Mouse (Mus musculus) kidney, adult 8-10 months (tissue): ENCODE measurements around the gene Nrcam.
"Not testable (repeated sequence)": the region's sequence is repeated elsewhere in the genome, so short reads cannot be mapped to it uniquely, and the experiment has no call there.

Experiments
- DNase-seq, 2 experiments: peaks; one replicate each; pipeline ENCODE4 v3.0.0; 2022

Nrcam gene

GRCm38 (mm10) chr12:44328381-44329315 lies at the start of gene Nrcam:
Gene Nrcam (plus strand): TSS chr12:44328885.
- DNase-seq = peak in 1 of 2 experiments; percentile 7

- not testable (repeated sequence) for DNase-seq
Observed at GRCm38 (mm10) chr12:44280147-44280546, 48.5 kb upstream of the Nrcam start.

- DNase-seq = no peak
Observed at GRCm38 (mm10) chr12:44281534-44281933, 47.2 kb upstream of the Nrcam start.

- DNase-seq = no peak
Observed at GRCm38 (mm10) chr12:44283378-44283777, 45.3 kb upstream of the Nrcam start.

- no peak for DNase-seq
Observed at GRCm38 (mm10) chr12:44286992-44287391, 41.7 kb upstream of the Nrcam start.

- DNase-seq = peak; percentile 20 to 64
Observed at GRCm38 (mm10) chr12:44292281-44292680, 36.4 kb upstream of the Nrcam start.

- DNase-seq = no peak
Observed at GRCm38 (mm10) chr12:44300793-44301192, 27.9 kb upstream of the Nrcam start.

- no peak for DNase-seq
Observed at GRCm38 (mm10) chr12:44304012-44304411, 24.7 kb upstream of the Nrcam start.

- DNase-seq = no peak
Observed at GRCm38 (mm10) chr12:44304869-44305268, 23.8 kb upstream of the Nrcam start.

- DNase-seq = no peak
Observed at GRCm38 (mm10) chr12:44308221-44308620, 20.5 kb upstream of the Nrcam start.

GRCm38 (mm10) chr12:44315212-44315611 lies 13.5 kb upstream of the Nrcam start:
- DNase-seq = no peak

- DNase-seq = no peak
Observed at GRCm38 (mm10) chr12:44325091-44325490, 3.6 kb upstream of the Nrcam start.

GRCm38 (mm10) chr12:44327452-44327851 lies 1.2 kb upstream of the Nrcam start:
- DNase-seq = no peak

GRCm38 (mm10) chr12:44329316-44330215 lies 881 bp downstream of the Nrcam start:
- no peak for DNase-seq

- no peak for DNase-seq
Observed at GRCm38 (mm10) chr12:44330216-44330719, 1.6 kb downstream of the Nrcam start.

- no peak for DNase-seq
Observed at GRCm38 (mm10) chr12:44337136-44337640, 8.5 kb downstream of the Nrcam start.

- no peak for DNase-seq
Observed at GRCm38 (mm10) chr12:44338195-44338622, 9.5 kb downstream of the Nrcam start.

GRCm38 (mm10) chr12:44344075-44344474 lies 15.4 kb downstream of the Nrcam start:
- no peak for DNase-seq

GRCm38 (mm10) chr12:44345251-44345650 lies 16.6 kb downstream of the Nrcam start:
- no peak for DNase-seq

- DNase-seq = no peak
Observed at GRCm38 (mm10) chr12:44346143-44346542, 17.5 kb downstream of the Nrcam start.

GRCm38 (mm10) chr12:44355116-44355515 lies 26.4 kb downstream of the Nrcam start:
- no peak for DNase-seq

- DNase-seq = no peak
Observed at GRCm38 (mm10) chr12:44357460-44357859, 28.8 kb downstream of the Nrcam start.

GRCm38 (mm10) chr12:44357881-44358280 lies 29.2 kb downstream of the Nrcam start:
- no peak for DNase-seq
